Mouse (Mus musculus) erythroid progenitor cell, adult 5-6 weeks (primary cell): ENCODE measurements around the gene Ndufb6. TPM values are rescaled to one million over a fixed set of nuclear protein-coding genes. Genes with fewer than 3 reads are reported as not detected.
A peak's percentile ranks its signal among the peaks of the same experiment; 100 is the strongest.

Experiments used
- ATAC-seq: replicated peaks from 2 replicates; pipeline ENCODE4 v1.8.0; 2016; ENCODE audit warnings: moderate number of reproducible peaks, mild to moderate bottlenecking, moderate TSS enrichment, inconsistent platforms; ENCODE audit not compliant: poor library complexity, low FRiP score, severe bottlenecking
- total RNA-seq, 2 experiments: library from RNA; stranded (forward) in 1 of 2; stranded (reverse) in 1 of 2; fragments of 150-400 nt in 1 of 2; fragments of 186-747, 209-891 nt in 1 of 2; gene quantifications; 2 replicates each; pipeline versions ENCODE4 v1.2.3 to v1.2.4; 2015 to 2017; ENCODE audit warnings: low replicate concordance in 2 of 2

The Ndufb6 gene
- total RNA-seq, 2 experiments from 2014 or later: 4.8 to 43.6 TPM

DNA sequence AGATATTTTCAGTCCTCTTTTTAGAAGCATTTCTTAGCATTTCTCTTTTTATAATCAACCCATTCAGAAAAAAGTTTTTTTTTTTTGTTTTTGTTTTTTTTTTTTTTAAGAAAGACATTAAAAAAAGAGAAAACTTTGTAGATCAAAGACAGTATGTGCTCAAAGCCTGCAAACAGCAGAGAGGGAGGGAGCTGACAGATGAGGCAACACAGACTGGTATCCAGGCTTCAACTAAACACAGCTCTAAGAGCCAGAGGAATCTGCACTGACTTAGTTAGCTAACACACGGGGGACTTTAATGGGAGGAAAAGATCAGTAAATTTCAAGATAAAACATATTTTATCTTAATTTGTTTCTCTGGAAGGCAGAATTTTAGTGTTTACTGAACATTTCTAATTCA lies 14.9 kb downstream of the Ndufb6 start:
- ATAC-seq: no peak

DNA sequence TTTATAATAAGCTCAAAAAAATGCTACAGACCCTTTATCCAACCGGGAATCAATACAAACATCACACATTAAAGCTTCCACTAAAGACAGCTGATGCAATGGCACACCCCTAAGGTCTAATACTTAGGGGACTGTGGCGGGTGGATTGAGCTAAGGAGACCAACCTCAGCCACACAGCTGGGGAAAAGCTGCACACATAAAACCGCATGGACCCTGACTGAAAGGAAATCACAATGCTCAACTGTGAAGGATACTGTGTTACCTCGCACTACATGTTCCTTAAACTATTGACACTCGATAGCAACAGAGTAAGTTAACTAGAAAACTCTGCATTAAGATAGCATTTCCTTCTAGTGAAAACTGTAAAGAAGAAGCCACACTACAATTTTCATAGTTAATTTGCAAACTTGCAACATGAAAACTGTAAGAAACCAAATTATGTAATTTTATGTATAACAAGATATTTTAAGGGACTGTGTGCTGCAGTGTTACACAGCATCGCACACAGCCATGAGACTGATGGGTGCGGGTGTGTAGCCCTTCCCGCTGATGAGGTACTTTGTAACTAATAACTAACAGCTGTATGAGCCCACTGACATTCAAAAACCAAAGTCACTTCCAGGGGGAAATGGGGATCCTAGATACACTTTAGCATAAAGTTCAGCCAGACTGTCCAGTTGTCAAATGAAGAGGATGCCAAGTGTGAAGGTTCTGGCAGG lies 24.7 kb downstream of the Ndufb6 start:
- ATAC-seq: no peak

DNA sequence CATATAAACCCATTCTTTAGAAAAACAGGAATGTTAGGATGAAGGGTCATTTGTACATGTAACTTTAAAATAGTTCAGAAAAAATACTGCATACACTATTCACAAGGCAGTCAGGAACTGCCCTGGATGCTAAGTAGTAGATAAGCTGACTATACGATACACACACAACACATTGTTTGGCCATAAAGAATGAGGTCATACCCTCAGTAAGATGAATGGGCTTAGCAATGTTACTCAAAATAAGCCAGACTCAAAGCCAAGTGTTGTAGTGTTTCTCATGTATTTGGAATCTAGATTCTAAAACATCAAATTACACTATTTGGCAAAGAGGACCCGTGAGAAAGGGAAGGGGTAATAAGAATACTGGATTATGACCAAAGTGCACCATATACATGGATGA lies 25.5 kb downstream of the Ndufb6 start:
- no peak for ATAC-seq

DNA sequence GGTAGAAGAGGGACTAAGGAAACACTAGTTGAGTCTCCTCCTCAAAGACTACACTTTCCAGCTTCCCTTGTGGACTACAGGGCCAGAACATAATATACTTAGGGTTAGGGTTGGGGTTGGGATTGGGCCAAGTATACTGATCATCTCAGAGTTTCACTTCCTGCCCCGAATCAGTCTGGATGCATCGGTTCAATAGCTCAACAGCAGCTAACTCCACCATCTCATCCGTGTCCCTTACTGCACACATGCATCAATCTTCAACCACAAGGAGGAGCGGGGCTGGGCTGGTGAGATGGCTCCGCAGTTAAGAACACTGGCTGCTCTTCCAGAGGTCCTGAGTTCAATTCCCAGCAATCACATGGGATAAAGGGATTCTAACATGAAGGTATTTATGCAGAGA lies 28.2 kb downstream of the Ndufb6 start:
- no peak for ATAC-seq

DNA sequence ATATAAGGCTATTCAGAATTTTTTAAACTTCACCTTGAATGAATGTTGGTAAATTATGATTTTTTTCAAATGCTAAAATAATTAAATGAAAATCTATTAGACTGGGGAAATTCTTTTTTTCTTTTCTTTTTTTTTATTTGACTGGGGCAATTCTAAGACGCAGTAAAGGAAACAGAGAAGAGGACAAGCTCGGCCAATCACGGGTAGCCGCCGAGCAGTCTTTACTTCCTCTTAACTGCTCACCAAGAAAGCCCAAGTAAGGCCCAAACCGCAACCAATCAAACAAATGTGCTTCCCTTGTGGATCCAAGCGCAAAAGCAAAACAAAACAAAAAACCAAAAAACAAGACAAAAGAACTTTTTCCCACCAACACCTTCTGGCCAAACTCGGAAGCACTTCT lies 35.2 kb downstream of the Ndufb6 start:
- ATAC-seq: no peak

- no peak for ATAC-seq
Observed at GRCm38 (mm10) chr4:40243006-40243405, 36.2 kb downstream of the Ndufb6 start.

- no peak for ATAC-seq
Observed at GRCm38 (mm10) chr4:40241928-40242327, 37.3 kb downstream of the Ndufb6 start.

- no peak for ATAC-seq
Observed at GRCm38 (mm10) chr4:40240272-40240744, 38.9 kb downstream of the Ndufb6 start.

DNA sequence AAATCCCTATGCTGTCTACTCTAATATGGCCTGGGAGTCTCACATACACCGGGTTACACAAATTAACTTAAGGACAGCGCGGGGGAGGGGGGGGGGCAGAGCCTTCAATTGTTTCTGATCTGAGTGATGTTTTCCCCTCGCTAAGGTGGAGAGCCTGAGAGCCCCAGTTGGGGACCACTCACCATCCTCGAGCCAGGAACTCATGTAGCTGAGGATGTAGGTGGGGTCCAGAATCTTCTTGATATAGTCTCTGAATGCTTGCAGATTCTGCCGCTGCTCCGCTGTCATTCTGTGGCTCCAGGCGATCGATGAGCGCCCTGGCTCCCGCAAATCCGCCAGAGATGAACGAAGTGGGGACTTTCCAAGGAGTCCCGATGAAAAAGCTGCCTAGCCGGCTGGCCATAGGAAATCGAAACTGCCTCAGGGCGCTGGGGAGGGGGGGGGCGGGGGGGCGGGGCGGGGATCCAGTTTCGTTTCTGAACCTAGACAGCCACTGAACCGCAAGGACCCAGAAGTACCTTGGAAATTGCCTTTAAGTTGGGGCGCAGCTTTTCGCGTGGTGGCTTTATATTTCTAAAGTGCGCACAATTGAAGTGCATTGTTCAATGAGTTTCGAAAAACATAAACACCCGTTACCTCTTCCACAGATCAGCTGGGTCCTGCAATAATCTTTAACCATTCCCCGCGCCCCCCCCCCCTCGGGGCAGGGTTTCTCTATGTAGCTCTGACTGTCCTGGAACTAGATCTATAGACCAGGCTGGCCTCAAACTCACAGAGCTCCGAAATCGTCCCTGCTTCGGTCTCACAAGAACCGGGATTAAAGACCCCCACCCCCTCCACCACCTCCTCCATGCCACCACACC lies 39.6 kb downstream of the Ndufb6 start, which contains the start of gene Ddx58:
Ddx58 (minus strand) TSS at position 420 of the 863 bp plus-strand sequence.
- ATAC-seq: 0 out of 2 replicates have a peak, but pooled peaks have one; percentile 34

GRCm38 (mm10) chr4:40238483-40239408 lies 40.5 kb downstream of the Ndufb6 start:
- ATAC-seq: no peak

GRCm38 (mm10) chr4:40236829-40237228 lies 42.4 kb downstream of the Ndufb6 start:
- no peak for ATAC-seq

DNA sequence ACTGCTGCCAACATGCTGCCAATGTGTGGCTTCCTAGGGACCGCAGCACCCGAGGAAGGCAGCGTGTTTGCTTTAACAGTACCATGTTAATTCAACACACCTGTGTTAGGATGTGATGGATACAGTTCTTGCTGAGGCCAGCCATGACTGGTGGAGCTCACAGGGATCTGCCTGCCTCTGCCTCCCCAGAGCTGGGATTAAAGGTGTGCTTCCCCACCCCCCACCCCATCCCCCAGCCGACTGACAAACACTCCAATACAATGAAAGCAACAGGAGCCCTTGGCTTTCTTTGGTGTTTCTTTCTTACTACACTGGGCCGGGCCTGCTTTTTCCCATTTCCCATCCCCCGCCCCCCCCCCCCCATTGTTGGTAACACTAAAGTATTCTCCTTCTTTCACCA lies 45.0 kb downstream of the Ndufb6 start:
- no peak for ATAC-seq

DNA sequence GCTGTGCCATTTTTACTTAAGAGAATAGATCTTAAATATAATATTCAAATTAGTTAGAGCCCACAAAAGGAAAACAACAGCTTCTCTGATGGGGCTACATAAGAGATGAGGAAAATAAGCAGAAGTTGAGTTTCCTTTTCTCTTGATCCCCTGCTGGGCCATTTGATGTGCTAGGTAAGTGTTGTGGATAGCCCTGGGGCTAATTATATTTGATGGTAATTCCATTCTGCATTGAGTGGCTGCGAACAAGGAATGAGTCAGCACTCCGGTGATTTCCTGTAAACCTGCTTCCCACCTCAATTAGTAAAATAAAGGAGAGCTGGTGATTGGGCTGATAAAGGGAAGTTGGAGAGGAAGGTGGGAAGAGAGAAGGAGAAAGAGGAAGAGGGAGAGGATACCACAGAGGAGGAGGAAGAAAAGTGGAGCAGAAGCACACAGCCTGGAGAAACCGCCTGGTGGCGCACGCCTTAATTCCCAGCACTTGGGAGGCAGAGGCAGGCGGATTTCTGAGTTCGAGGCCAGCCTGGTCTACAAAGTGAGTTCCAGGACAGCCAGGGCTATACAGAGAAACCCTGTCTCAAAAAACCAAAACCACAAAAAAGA lies 46.1 kb downstream of the Ndufb6 start:
- ATAC-seq: no peak

GRCm38 (mm10) chr4:40229723-40230122 lies 49.5 kb downstream of the Ndufb6 start:
- ATAC-seq: no peak

GRCm38 (mm10) chr4:40227886-40228285 lies 51.3 kb downstream of the Ndufb6 start:
- no peak for ATAC-seq

GRCm38 (mm10) chr4:40227131-40227530 lies 52.1 kb downstream of the Ndufb6 start:
- no peak for ATAC-seq

DNA sequence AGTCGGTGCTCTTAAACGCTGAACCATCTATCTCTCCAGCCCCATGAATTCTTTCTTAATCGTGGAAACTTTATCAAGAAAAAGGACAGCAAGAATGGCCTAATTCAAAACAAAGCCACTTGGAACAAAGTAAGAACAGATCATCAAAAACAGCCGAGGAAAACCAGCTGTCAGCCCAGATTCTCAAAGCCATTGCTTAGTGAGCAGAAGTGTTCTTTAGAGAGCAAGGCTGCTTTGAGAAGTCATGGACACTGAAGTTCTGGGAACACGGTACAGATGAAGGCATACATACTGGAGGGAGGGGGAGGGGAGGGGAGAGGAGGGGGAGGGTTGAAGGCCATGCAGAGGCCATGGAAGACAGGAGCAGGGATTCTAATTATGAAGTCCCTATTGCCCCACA lies 53.1 kb downstream of the Ndufb6 start:
- no peak for ATAC-seq

GRCm38 (mm10) chr4:40221876-40222585 lies 57.2 kb downstream of the Ndufb6 start:
- no peak for ATAC-seq
